Mouse (Mus musculus) left cerebral cortex, postnatal 10 days (tissue): Measurements from ENCODE around the gene Prr15l. TPM values are rescaled to one million over a fixed set of nuclear protein-coding genes. Genes with fewer than 3 reads are reported as not detected.
A peak's percentile ranks its signal among the peaks of the same experiment; 100 is the strongest.

Experiments
- DNase-seq, 2 experiments: peaks; one replicate each; pipeline ENCODE4 v3.0.0; 2021 to 2022; ENCODE audit warnings: low spot score in 2 of 2, mixed read lengths in 1 of 2; ENCODE audit errors: extremely low spot score in 1 of 2
- intact Hi-C: fragments of 180-260 bp; cut with DNase I; formaldehyde crosslinking; loops from one replicate; pipeline ENCODE4 v1.15.1; 2025
- total RNA-seq, 2 experiments: library from RNA; stranded (reverse); gene quantifications; 2 replicates each; pipeline ENCODE4 v1.2.3; 2021

The Prr15l gene
- total RNA-seq, 2 experiments from 2014 or later, result not detected

DNA sequence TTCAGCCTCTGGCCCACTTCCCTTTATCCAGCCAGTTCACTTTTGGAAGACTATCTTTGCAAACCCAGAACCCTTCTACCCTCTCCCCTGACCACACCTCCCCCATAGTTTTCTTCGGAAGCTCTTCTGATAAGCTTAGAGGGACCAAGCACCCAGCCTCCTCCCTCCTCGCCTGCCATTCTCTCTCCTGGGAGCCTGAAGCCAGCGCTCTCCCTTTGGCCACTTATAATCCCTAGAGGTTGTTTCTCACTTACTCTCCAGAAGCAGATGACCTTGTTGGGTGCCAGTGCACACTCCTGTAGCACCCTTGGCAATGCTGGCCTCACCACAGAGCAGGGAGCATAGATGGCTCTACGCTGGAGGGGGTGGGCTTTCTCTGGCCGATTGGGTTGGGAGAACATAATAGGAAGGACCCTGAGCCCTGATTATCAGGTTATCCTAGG is 41.4 kb downstream of the Prr15l start:
- intact Hi-C loops, result loop anchor here (10.0 kb wide), 1 partner anchor 104 kb away; no protein-coding TSS in a partner anchor
- DNase-seq, result no peak

DNA sequence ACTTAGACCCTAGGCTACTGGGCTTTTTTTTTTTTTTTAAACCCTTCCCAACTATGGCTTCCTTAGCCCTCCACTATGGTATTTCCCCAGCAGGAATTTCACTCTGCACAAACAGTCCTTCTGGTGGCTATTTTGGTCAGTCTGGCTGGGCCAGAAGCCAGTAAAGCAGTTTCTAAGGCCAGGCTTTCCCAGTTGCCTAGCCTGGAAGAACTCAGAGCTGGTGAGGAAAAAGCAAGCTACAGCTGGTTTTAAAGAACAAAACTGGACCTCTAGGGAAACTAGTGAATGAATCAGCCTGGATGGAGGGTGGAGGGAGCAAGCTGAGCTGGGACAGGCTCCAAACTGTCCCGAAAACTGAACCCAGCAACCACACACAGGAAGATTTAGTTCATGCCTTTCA is 41.8 kb downstream of the Prr15l start:
- peak; percentile 54 to 66 for DNase-seq
- intact Hi-C loops, result loop anchor here (10.0 kb wide), 1 partner anchor 105 kb away; no protein-coding TSS in a partner anchor

DNA sequence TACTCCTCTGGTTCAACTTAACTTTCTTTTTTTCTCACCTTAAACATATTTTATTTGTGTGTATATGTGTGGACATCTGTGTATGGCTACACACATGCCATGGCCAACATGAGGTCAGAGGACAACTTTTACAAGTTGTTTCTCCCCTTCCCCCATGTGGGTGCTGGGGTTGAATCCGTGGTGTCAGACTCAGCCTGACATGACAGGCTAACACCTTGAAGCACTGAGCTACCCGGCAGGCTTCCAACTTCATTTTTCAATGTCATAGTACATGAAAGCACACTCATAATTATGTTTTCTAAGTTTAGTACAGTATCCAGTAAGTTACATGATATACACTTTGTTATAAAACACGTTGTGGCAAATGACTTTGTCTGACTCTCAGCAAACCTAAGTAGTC is 42.4 kb downstream of the Prr15l start:
- intact Hi-C loops, result no loop called here
- DNase-seq, result no peak

DNA sequence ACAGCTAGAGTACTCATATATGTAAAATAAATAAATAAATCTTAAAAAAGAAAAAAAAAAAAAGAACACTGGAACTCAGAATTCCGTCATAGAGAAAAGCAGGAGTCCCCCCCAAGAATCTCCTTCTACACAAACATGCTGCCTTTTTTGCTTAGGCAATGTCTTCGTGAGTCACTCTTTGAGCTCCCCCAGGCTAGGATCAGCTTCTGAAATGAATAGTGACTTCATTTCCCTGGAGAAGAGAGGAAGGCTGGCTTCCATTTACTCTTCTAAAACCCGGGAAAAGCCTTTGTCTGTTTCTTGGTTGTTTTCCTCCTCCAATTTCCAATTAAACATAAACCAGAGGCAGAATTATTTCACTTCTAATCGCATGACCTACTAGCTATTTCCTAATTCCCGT is 45.0 kb downstream of the Prr15l start:
- intact Hi-C loops, result no loop called here
- no peak for DNase-seq

DNA sequence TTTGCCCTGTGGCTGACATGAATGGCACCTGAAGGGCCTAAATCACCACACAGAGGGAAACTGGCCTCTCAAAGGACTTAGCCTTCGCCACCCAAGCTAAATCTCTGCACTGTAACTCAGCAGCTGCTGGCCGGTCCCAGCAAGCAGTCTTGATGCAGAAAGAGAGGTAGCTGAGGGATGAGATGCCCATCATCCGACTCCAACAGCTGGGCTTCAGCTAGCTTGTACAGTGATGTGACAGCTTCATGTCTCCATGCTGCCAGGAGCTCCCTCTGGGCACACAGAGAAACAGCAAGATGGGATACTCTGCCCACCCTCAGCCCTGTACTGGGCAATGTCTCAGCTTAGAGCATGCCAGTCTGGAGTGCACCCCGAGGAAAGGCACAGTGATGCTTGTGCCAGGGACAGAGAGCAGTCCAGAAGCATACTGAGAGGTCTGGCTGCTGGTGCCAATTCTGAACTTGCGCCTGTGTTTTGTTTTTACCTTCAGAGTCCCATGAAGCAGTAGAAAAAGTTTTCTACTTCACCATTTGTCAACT is 45.6 kb downstream of the Prr15l start:
- no peak for DNase-seq
- intact Hi-C loops, result no loop called here

DNA sequence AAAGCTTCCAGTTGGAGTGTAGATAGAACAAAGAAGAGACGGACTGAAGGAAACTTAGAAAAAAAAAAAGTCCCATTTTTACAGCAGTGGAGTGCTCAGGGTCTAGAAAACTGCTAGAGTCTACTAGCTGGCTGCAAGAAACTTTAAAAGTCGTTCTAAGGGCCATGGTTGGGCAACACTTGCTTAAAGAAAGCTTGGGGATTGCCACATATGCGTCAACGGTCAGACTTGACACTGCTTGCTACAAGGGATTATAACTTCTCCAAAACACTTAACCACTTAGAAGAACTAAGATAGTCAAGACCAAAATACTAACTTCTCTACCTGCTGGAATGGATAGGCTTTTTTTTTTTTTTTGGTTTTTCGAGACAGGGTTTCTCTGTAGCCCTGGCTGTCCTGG is 46.9 kb downstream of the Prr15l start:
- intact Hi-C loops, result no loop called here
- no peak for DNase-seq

DNA sequence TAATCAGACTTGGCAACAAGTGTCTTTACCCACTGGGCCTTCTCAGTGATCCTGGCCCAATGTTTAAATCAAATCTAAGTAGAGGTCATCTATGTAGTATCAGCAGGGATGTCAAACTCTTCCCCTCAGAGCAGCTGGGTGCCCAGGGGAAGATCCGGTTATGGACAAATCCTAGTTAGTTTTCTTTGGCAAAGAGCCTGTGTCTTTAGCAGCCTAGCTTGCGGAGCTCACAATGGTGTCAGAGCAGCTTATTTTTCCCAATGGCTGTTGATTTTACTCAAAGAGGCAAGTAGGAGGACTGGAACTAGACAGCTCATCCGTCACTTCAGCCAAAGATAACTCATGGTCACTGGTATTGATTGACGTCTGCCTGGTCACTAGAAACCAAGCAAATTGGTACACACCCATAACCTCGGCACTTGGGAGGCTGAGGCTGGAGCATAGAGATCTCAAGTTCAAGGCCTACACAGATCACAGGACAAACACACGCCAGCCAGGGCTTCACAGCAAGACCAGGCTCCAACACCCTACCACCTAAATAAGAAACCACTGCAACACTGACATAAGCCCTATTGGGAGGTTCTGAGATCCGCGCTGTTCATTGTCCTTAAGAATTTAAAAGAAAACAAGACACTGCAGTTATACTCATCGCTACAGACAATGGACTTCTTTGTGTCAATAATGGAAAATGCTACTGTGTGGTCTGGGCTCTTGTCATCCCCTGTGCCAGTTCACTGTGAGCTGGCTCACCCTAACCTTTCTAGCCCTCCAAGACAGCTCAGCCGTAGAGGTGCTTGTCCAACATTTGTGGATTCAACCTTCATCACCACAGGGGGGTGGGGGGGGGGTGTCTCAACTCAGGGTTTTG is 47.8 kb downstream of the Prr15l start:
- intact Hi-C loops, result no loop called here
- DNase-seq, result no peak

DNA sequence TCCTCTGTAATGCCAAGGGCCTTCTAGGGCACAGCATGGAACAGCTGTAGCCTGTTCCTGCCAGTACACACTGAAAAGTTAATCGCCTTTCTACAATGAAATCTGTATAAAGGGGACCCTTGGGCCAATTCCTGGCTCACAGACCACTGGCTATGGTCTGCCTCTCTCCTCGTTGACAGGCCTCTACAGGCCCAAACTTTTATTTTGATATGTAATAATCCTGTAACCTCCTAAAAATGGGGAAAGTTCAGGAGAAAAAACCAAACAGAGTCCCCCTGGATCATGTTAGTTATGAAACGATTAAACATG is 48.4 kb downstream of the Prr15l start:
- DNase-seq, result no peak
- intact Hi-C loops, result no loop called here

DNA sequence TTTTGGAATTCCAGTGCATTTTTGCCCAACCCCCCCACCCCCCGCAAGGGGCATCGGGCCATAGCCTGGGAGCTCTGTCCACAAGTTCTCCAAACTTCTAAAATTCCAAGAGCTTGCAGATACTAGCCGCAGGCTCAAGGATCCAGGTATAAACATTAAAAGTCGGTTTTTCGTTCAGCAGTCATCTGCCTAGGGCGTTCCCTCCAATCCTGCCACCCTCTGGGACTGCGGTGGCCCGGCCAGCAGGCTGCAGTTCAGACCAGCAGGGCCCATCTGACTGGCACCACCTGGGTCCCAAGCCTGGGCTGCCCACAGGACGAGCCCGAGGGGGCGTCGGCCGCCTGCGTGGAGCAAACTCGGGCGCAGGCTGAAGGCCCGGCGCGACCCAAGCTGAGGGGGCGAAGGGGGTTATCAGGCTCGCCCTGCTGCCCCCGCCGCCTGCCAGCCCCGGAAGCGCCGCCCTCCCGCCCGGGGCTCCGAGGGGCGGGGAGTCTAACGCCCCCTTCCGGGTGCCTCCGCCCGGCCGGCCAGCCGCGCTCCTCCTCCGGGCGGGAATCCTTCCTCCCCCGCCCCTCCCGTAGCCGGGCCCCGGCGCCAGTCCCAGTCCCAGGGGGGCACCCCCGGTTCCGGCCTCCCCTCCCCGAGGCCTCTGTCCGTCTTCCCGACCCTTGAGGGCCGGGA is 49.1 kb downstream of the Prr15l start:
- intact Hi-C loops, result no loop called here
- DNase-seq, result peak; percentile 60 to 93

DNA sequence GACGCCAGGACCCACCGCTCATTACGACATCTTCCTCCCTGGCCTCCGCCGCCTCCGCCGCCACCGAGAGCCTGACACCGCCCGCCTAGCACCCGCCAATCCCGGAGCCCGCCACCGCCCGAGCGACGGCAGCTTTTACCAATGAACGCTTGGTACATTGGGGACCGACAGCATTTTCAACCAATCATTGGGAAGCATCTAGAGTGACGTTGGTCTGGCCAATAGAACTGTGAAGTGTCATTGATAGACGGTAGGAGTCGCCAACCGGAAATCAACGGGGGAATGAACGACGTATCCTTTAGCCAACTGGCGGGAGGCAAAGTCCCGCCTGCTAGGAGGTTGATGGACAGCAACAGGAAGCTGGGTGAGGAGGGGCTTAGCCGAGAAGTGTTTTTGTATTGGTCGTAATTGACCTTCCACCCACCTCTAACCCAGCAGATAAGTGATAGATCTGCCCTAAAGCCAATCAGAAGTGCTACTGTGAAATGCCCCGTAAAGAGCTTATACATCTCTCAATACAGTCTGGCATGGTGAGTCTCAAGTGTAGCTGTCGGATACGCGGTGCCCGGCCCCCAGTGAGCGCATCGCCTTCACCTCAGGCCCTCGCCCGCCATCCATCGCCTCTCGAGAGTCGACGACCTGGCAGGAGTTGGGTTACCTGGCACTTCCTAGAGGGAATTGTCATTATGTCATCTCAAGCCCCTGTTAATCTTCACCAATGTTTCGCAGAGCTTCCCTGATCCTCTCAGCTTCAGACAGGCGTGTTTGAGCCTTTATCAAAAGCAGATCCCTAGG is 49.9 kb downstream of the Prr15l start:
- DNase-seq, result peak; percentile 99 to 100
- intact Hi-C loops, result no loop called here

DNA sequence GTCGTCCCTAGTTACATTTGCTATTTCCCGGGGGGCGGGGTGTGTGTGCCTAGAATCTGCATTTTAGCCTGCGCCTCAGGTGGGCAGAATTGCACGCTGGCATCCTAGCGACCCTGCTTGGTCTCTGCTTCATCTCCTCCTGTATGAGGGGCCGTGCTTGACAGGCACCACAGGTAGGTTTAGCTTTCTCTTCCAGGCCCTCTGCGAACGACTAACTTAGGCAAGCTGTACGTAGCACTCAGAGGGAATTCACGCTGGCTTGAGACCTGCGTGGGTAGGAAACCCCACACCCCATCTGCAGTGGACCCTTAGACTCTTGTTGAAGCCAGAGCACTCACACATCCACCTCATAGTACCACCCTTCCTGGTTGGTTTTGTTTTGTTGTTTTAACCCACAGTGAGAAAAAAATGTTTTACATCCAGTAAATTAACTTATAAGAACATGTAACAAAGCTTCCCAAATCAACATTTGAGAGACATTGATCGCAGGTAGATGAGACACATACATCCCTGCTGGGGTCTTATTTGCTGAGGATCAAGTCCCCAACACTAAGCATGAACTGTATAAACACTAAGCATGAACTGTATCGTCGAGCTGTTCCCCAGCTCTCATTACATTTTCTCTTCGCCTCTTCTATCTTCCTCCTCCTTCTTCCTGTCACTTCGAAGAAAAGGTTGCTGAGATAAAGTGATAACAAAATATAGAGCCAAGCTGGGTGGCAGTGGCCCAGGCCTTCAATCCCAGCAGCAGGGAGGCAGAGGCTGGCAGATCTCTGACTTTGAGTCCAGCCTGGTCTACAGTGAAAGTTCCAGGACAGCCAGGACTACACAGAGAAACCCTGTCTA is 50.7 kb downstream of the Prr15l start:
- intact Hi-C loops, result no loop called here
- DNase-seq, result no peak

DNA sequence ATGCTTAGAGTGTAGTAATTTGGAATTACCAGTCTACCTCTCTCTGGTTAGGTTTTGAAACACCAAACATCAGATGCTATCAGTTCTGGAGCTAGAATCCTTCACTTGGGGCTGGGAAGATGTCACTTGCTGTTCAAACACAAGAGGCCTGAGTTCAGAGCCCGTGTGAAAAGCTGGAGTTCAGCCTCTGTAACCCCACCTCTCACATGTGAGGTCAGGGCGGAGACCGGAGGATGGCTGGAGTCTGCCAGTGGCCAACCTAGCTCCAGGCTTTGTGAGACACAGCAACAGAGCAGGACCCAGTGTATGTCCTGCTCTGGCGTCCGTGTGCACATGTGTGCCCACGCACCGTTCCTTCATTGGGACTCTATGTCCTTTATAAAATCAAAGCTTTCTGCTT is 51.4 kb downstream of the Prr15l start:
- no peak for DNase-seq
- intact Hi-C loops, result no loop called here

DNA sequence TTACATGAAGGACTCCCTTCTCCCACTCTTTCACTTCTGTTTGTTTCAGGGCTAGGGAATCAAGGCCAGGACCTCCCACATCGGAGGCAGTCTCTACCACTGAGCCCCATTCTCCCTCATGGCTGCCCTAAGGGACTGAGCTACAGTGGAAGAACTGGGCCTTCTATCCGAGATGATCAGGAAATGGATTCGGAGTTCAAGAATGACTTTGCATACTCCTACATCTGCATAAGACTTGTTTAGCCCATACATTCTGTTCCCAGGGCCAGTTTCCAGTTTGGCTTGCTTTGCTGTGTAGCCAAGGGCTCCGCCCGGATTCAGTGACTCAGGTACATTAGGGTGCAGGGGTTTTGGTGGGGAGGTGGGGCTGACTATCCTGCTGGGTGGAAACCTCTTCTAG is 52.1 kb downstream of the Prr15l start:
- intact Hi-C loops, result loop anchor here (10.0 kb wide), 1 partner anchor 165 kb away; no protein-coding TSS in a partner anchor
- DNase-seq, result no peak

DNA sequence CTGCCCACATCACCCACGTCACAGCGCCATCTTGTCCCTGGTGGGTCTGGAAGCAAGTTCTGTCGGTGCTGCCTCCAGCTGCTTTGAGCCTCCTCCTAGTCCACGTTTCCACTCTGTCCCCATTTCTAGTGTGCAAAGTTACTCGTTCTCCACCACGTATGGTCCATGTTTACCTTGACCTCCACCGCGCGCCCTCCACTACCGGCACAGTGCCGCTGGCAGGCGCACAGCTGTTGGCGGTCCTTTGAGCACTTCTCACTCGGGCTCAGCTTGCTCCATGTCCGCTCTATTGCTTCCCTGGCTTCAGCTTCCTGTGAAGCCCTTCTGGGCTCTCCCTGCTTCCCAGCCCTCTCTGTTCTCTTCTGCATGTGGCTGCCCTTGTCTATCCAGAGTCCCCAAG is 53.6 kb downstream of the Prr15l start:
- intact Hi-C loops, result loop anchor here (10.0 kb wide), 1 partner anchor 163 kb away; no protein-coding TSS in a partner anchor
- DNase-seq, result no peak

DNA sequence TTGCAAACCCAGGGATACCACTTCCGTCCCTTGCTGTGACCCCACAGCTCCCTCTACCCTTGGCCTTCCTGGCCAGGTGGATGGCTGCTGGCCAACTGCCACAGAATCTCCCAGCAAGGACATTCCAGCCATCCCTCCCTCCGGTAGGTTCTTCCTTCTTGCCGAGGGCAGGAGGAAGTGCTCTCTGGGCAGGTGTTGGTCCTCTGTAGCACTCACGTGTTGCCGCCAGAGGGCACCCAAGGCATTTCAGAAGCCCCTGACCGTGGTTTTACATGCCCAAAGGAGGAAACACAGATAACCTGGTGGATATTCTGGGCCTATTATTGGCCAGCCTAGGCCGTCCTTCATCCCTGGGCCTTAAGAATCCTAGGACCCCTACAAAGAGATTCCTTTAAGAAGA is 54.5 kb downstream of the Prr15l start:
- peak; percentile 70 to 82 for DNase-seq
- intact Hi-C loops, result loop anchor here (2.0 to 10.0 kb wide), 2 partner anchors 44 to 162 kb away; no protein-coding TSS in a partner anchor

DNA sequence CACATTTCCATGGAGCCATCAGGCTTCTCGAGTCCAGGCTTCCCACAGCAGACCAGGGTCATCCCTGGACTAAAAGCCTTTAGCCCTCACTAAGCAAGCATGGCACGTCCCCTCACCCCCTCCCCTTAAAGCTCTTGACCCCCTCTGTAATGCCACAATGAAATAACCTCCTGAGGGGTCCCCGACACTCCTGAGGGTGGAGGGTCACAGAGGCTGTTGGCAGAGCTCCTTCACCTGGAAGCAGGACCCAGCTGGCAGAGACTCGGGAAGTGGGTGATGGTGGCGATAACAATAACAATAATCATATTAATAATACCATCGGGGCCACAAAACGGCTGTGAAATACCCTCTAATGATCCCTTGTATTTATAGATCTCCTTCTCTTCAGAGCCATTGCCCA is 55.0 kb downstream of the Prr15l start, which contains the start of gene Sp2:
Sp2 (minus strand) TSS at position 101 of the 400 bp plus-strand sequence.
- intact Hi-C loops, result loop anchor here (2.0 to 10.0 kb wide), 2 partner anchors 44 to 162 kb away; no protein-coding TSS in a partner anchor
- DNase-seq, result no peak

DNA sequence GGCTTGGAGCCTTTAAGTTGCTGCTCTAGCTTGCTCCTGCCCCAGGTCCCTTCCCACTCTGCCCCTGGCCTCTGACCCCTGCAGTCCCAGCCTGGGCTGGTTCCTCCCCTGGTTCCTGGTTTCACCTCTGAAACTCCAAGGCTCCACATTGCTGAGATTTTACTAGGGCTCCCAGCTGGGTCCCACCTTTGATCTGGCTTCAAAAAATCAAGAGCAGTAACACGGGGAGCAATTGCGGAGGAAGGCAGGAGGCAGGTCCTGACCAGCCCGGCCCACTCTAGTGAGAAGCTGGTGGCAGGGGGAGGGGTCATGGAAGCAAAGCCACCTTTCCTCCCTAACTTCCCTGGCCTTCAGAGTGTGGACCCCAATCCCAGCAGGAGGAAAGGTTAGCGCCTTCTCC is 57.0 kb downstream of the Prr15l start:
- DNase-seq, result no peak
- intact Hi-C loops, result loop anchor here (10.0 kb wide), 1 partner anchor 160 kb away; no protein-coding TSS in a partner anchor

DNA sequence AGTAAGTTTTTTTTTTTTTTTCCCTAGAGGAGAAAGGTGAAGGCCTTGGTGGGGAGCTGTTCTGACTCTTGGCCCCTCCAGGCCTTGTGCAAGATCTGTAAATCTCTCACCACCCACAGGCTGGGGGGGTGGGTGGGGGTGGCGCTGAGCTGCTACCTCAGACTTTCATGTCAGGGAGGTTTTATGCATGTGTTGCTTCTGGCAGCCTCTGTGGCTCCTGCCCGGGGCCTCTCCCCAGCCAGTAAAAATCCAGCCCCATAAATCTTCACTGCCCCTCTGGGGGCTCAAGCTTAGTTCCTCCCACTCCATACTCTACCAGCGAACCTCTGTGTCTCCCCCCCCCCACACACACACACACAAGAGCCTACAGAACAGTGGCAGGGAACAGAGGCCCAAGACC is 58.6 kb downstream of the Prr15l start:
- intact Hi-C loops, result loop anchor here (10.0 kb wide), 1 partner anchor 158 kb away; no protein-coding TSS in a partner anchor
- no peak for DNase-seq
